Mouse (Mus musculus) embryonic facial prominence, embryonic 15.5 days (tissue): ENCODE measurements around the gene Commd2. TPM values are rescaled to one million over a fixed set of nuclear protein-coding genes. Genes with fewer than 3 reads are reported as not detected.

ENCODE experiments used
- ATAC-seq: fragments of 200-750 bp; cut with Nextera tagmentation; 2 replicates; pipeline ENCODE4 v1.8.0; 2017; ENCODE audit warnings: low read depth, moderate TSS enrichment; ENCODE audit not compliant: insufficient number of reproducible peaks, low FRiP score, low TSS enrichment
- H3K27ac ChIP-seq: fragments of 300-500 bp; sonication (generic); replicated peaks from 2 replicates; pipeline ENCODE4 v1.5.1; 2015; ENCODE audit warnings: mild to moderate bottlenecking, inconsistent platforms
- H3K27me3 ChIP-seq: fragments of 300-500 bp; sonication (generic); 2 replicates; pipeline ENCODE4 v1.6.1; 2015; ENCODE audit warnings: inconsistent platforms
- H3K36me3 ChIP-seq: fragments of 300-500 bp; sonication (generic); 2 replicates; pipeline ENCODE4 v1.6.1; 2015; ENCODE audit warnings: mild to moderate bottlenecking, inconsistent platforms
- H3K4me1 ChIP-seq: fragments of 300-500 bp; sonication (generic); 2 replicates; pipeline ENCODE4 v1.6.1; 2015; ENCODE audit warnings: inconsistent platforms
- H3K4me2 ChIP-seq: fragments of 300-500 bp; sonication (generic); replicated peaks from 2 replicates; pipeline ENCODE4 v1.6.1; 2015; ENCODE audit warnings: mild to moderate bottlenecking, inconsistent platforms
- H3K4me3 ChIP-seq: fragments of 300-500 bp; sonication (generic); replicated peaks from 2 replicates; pipeline ENCODE4 v1.5.1; 2015; ENCODE audit warnings: mild to moderate bottlenecking, inconsistent platforms
- H3K9ac ChIP-seq: fragments of 300-500 bp; sonication (generic); 2 replicates; pipeline ENCODE4 v1.6.1; 2015; ENCODE audit warnings: inconsistent platforms
- H3K9me3 ChIP-seq: fragments of 300-500 bp; sonication (generic); replicated peaks from 2 replicates; pipeline ENCODE4 v1.6.1; 2016; ENCODE audit warnings: inconsistent platforms
- WGBS: fragments of 180-500 bp; shearing (Covaris S2); methylation state at CpG from one replicate; pipeline ENCODE4 v1.1.7; 2015; 5-methylcytosine and 5-hydroxymethylcytosine counted together
- microRNA-seq: library from miRNA; unstranded; fragments of <30 nt; microRNA quantifications from one replicate; pipeline ENCODE4, GENCODE M21; 2016; ENCODE audit warnings: borderline number of aligned reads
- polyA plus RNA-seq: library from polyadenylated mRNA; unstranded; fragments of >200 nt; fragmentation: Nextera tagmentation; extraction: Ambion mirVana; gene quantifications from 2 replicates; pipeline ENCODE4 v1.2.1, GENCODE M21; 2015

Gene Commd2
- polyA plus RNA-seq, 1 experiment from 2014 or later, result 68.6 TPM

GRCm38 (mm10) chr3:57612430-57612997 lies 39.0 kb downstream of the Commd2 start:
- H3K4me2 ChIP-seq, result no peak overlapping the region
- H3K9ac ChIP-seq, result no peak overlapping the region
- WGBS, result 69% methylated on average over 3 of the region's 3 CpGs
- H3K27ac ChIP-seq, result no peak overlapping the region
- H3K36me3 ChIP-seq, result no peaks in the 10 kb centered on the region
- no peak overlapping the region for H3K4me3 ChIP-seq
- ATAC-seq, result no peak
- no peaks in the 10 kb centered on the region for H3K9me3 ChIP-seq
- H3K4me1 ChIP-seq, result no peaks in the 10 kb centered on the region
- H3K27me3 ChIP-seq, result no peaks in the 10 kb centered on the region

DNA sequence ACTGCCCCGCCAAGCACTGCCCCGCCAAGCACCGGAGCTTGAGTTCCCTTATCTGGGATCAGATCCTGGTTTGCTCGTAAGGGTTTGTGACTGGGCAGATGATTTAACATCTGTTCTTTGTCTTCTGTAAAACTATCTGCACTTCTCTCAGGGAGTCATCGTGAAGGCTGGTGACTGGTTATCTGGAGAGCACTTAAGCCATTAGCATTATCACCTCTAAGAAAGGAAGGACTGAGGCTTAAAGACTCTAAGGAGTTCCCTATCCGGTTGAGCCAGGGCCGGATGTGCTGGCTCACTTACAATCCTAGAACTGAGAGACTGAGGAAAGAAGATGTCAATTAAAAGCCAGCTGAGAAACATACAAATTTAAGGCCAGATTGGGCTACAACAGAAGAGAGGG lies 39.7 kb downstream of the Commd2 start:
- no peak overlapping the region for H3K9ac ChIP-seq
- H3K4me2 ChIP-seq, result no peak overlapping the region
- H3K4me3 ChIP-seq, result no peak overlapping the region
- no peak overlapping the region for H3K27ac ChIP-seq
- H3K27me3 ChIP-seq, result no peaks in the 10 kb centered on the region
- no peaks in the 10 kb centered on the region for H3K36me3 ChIP-seq
- WGBS, result 69% methylated on average over 7 of the region's 7 CpGs
- no peaks in the 10 kb centered on the region for H3K4me1 ChIP-seq
- no peaks in the 10 kb centered on the region for H3K9me3 ChIP-seq
- no peak for ATAC-seq

GRCm38 (mm10) chr3:57604618-57605015 lies 46.9 kb downstream of the Commd2 start:
- peak overlapping the region; percentile 82 for H3K27ac ChIP-seq
- peaks cover 11% of the 10 kb centered on the region for H3K4me1 ChIP-seq
- no peak overlapping the region for H3K9ac ChIP-seq
- no peak overlapping the region for H3K4me3 ChIP-seq
- H3K4me2 ChIP-seq, result no peak overlapping the region
- ATAC-seq, result peak; percentile 87
- H3K27me3 ChIP-seq, result no peaks in the 10 kb centered on the region
- no peaks in the 10 kb centered on the region for H3K9me3 ChIP-seq
- 28% methylated on average over 1 of the region's 1 CpGs for WGBS
- no peaks in the 10 kb centered on the region for H3K36me3 ChIP-seq

DNA sequence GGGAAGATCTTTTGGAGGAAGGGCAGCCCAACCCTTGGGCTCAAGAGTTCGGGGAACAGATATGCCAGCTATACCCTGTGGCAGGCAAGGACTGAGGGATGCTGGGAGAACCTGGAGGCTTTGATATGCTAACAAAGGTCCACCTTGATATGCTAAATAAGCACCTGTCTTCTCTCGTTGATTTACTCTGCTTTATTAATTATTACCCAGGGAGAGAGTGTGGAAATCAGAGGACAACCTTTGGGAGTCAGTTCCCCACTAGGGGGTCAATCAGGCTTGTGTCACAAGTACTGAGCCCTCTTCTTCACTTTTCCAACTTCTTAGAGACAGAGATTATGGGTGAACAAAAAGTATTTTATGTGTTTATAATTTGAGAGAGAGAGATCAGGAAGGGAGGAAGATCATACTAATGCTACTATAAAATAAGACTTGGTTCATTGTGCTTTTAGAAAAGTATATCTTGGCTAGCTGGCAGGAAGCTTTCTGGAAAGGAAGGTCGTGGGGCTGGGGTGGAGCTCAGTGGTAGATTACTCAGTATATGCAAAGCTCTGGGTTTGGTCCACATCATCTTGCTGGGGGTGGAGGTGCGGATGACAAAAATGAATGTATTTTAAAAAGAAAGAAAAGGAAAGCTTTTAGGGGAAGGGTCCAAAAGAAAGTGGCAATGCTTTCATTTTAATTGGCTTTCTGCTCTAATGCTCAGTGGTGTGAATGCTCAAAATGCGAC lies 47.5 kb downstream of the Commd2 start:
- no peak overlapping the region for H3K4me2 ChIP-seq
- no peak overlapping the region for H3K9ac ChIP-seq
- H3K4me3 ChIP-seq, result no peak overlapping the region
- no peaks in the 10 kb centered on the region for H3K9me3 ChIP-seq
- H3K27ac ChIP-seq, result peak overlapping the region; percentile 82
- H3K36me3 ChIP-seq, result no peaks in the 10 kb centered on the region
- ATAC-seq, result no peak
- WGBS, result 59% methylated on average over 5 of the region's 5 CpGs
- H3K27me3 ChIP-seq, result no peaks in the 10 kb centered on the region
- peaks cover 11% of the 10 kb centered on the region for H3K4me1 ChIP-seq

DNA sequence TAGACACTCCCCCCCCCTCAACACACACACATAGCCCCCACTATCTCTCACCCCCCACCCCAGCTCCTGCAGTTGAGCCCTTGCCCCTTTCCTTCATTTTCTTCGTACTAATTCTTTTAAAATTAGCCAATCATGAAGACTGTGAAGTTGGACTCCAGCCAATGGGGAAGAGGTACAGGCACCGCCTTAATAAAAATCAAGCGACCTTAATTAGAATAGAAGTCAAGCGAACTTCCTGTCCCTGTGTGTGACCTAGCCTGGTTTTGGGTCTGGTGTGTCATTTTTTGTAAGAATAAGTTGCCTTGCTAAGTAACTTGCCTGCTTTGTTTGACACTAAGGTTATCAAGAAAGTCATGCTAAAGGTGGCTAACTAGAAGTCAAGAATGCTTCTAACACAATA lies 48.9 kb downstream of the Commd2 start:
- 72% methylated on average over 4 of the region's 4 CpGs for WGBS
- Histone ChIP-seq H3K4me1 (peaks cover 11% of the 10 kb centered on the region), H3K27ac (no peak overlapping the region), H3K27me3 (no peaks in the 10 kb centered on the region), H3K36me3 (no peaks in the 10 kb centered on the region), H3K4me2 (no peak overlapping the region), H3K9ac (no peak overlapping the region), H3K4me3 (no peak overlapping the region), H3K9me3 (no peaks in the 10 kb centered on the region)
- no peak for ATAC-seq

GRCm38 (mm10) chr3:57596566-57596965 lies 54.9 kb downstream of the Commd2 start:
- no peaks in the 10 kb centered on the region for H3K36me3 ChIP-seq
- no peaks in the 10 kb centered on the region for H3K4me1 ChIP-seq
- no peak overlapping the region for H3K9ac ChIP-seq
- ATAC-seq, result no peak
- no peak overlapping the region for H3K4me2 ChIP-seq
- no peak overlapping the region for H3K4me3 ChIP-seq
- H3K27me3 ChIP-seq, result no peaks in the 10 kb centered on the region
- no peak overlapping the region for H3K27ac ChIP-seq
- 49% methylated on average over 7 of the region's 7 CpGs for WGBS
- H3K9me3 ChIP-seq, result no peaks in the 10 kb centered on the region

- H3K9ac ChIP-seq, result no peak overlapping the region
- no peaks in the 10 kb centered on the region for H3K4me1 ChIP-seq
- H3K4me3 ChIP-seq, result no peak overlapping the region
- no peak overlapping the region for H3K27ac ChIP-seq
- no peak overlapping the region for H3K4me2 ChIP-seq
- no peaks in the 10 kb centered on the region for H3K36me3 ChIP-seq
- H3K27me3 ChIP-seq, result no peaks in the 10 kb centered on the region
- ATAC-seq, result no peak
- no peaks in the 10 kb centered on the region for H3K9me3 ChIP-seq
Observed at GRCm38 (mm10) chr3:57595506-57595905, 56.0 kb downstream of the Commd2 start.

Small RNA genes within 50 kb of the gene (microRNA-seq; reads per million reads assigned to microRNA genes)
- gene Mir6377, result not detected

Other genes with a start within 250 kb of the Commd2 start
- 0.11 TPM in 1 of 2 replicates, not detected in the other for gene Tm4sf4, start 226.4 kb downstream of the Commd2 start, polyA plus RNA-seq
- gene Wwtr1, start 75.8 kb downstream of the Commd2 start, polyA plus RNA-seq, result 32.1 and 37.2 TPM in 2 replicates
- 0.26 and 0.32 TPM in 2 replicates for gene Ankub1, start 41.1 kb upstream of the Commd2 start, polyA plus RNA-seq
- 83.8 and 87.9 TPM in 2 replicates for gene Rnf13, start 84.3 kb upstream of the Commd2 start, polyA plus RNA-seq
- gene Pfn2, start 196.4 kb upstream of the Commd2 start, polyA plus RNA-seq, result 152 and 161 TPM in 2 replicates